Mouse (Mus musculus): Measurements from ENCODE around the gene Plcl1. TPM values are rescaled to one million over a fixed set of nuclear protein-coding genes. Genes with fewer than 3 reads are reported as not detected.

The Plcl1 gene
- polyA plus RNA-seq, 1 experiment: 0.58 TPM

DNA sequence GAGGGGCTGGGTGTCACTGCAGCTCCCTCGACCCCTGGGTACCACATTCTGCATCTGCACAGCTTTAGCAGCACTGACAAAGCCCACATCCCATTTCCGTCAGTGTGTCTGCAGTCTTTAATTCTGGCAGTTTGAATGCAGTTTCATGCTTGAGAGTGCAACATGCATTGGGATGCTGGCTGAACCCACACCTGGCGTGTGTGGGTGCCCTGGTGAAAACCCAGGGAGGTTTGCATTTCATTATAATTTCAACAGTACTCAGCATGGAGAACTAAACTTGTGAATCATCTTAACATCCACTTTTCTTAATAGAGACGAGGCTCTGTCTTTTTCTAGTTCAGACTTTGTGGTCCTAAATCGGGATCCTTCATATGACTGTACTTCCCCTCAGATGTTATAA lies 261.1 kb downstream of the Plcl1 start:
- Histone ChIP-seq H3K27ac (ENCODE audit: insufficient read depth, low read depth, low read length) (no peak overlapping the region), H3K4me3 (ENCODE audit: insufficient read depth, low read length) (no peak overlapping the region), H3K4me1 (ENCODE audit: control insufficient read depth, insufficient read depth, low read length) (peaks cover 2% of the 10 kb centered on the region; the same call in 1 of the 2 replicates)
- TF ChIP-seq CTCF (IDR thresholded peaks at IDR 0.05; ENCODE audit: low read depth, low read length): no peak
- TF ChIP-seq POLR2A (IDR thresholded peaks at IDR 0.05; ENCODE audit: borderline replicate concordance, low read depth, low read length): no peak

GRCm38 (mm10) chr1:55668622-55669237 lies 263.0 kb downstream of the Plcl1 start:
- H3K4me1 ChIP-seq (ENCODE audit: control insufficient read depth, insufficient read depth, low read length): peaks cover 2% of the 10 kb centered on the region; the same call in 1 of the 2 replicates
- no peak overlapping the region for H3K4me3 ChIP-seq (ENCODE audit: insufficient read depth, low read length)
- no peak for TF ChIP-seq POLR2A (IDR thresholded peaks at IDR 0.05; ENCODE audit: borderline replicate concordance, low read depth, low read length)
- no peak for TF ChIP-seq CTCF (IDR thresholded peaks at IDR 0.05; ENCODE audit: low read depth, low read length)
- no peak overlapping the region for H3K27ac ChIP-seq (ENCODE audit: insufficient read depth, low read depth, low read length)

DNA sequence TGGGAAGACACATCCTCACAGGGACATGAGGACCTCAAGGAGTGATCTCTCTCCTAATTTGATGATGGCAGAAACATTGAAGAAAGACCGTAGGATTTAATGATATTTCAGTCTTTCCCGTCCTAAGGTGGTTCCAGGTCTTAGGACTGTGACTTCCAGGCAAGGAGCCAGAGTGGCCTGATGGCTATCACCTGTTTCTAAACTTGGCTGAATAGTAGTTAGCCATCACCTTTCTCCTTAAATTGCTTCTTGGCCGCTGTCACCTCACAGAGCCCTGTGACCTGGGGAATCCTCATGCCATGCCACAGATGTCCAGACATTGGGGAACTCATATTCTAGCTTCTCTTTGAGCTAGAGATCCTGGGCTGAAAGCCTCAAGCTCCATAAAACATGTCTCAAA lies 277.0 kb downstream of the Plcl1 start:
- Histone ChIP-seq H3K4me3 (ENCODE audit: insufficient read depth, low read length) (no peak overlapping the region), H3K27ac (ENCODE audit: insufficient read depth, low read depth, low read length) (no peak overlapping the region), H3K4me1 (ENCODE audit: control insufficient read depth, insufficient read depth, low read length) (no peaks in the 10 kb centered on the region)
- no peak for TF ChIP-seq POLR2A (IDR thresholded peaks at IDR 0.05; ENCODE audit: borderline replicate concordance, low read depth, low read length)
- no peak for TF ChIP-seq CTCF (IDR thresholded peaks at IDR 0.05; ENCODE audit: low read depth, low read length)

DNA sequence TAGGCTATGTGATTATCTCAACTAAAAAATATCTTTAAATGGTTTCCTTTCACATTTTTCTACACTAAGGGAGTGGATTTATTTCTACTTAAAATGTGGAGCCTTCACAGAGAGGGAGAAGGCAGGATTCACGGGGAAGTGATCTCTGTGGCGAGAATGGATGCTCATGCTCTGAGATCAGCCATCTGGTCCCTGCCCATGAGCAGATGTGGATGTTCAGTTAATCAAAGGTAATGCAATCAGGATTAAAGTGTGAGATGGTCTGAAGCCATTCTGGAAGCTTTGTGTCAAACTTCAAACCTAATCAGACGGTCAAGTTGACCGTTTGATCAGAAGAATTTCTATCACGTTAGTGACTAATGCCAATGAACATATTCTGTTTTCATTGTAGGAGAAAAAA lies 280.5 kb downstream of the Plcl1 start:
- no peak overlapping the region for H3K27ac ChIP-seq (ENCODE audit: insufficient read depth, low read depth, low read length)
- no peak overlapping the region for H3K4me3 ChIP-seq (ENCODE audit: insufficient read depth, low read length)
- H3K4me1 ChIP-seq (ENCODE audit: control insufficient read depth, insufficient read depth, low read length): no peaks in the 10 kb centered on the region
- TF ChIP-seq CTCF (IDR thresholded peaks at IDR 0.05; ENCODE audit: low read depth, low read length) (no peak), POLR2A (IDR thresholded peaks at IDR 0.05; ENCODE audit: borderline replicate concordance, low read depth, low read length) (no peak)

- Histone ChIP-seq H3K4me3 (ENCODE audit: insufficient read depth, low read length) (no peak overlapping the region), H3K27ac (ENCODE audit: insufficient read depth, low read depth, low read length) (no peak overlapping the region), H3K4me1 (ENCODE audit: control insufficient read depth, insufficient read depth, low read length) (no peaks in the 10 kb centered on the region)
- TF ChIP-seq POLR2A (IDR thresholded peaks at IDR 0.05; ENCODE audit: borderline replicate concordance, low read depth, low read length) (no peak), CTCF (IDR thresholded peaks at IDR 0.05; ENCODE audit: low read depth, low read length) (no peak)
Measured at GRCm38 (mm10) chr1:55693636-55694220, 288.0 kb downstream of the Plcl1 start.

DNA sequence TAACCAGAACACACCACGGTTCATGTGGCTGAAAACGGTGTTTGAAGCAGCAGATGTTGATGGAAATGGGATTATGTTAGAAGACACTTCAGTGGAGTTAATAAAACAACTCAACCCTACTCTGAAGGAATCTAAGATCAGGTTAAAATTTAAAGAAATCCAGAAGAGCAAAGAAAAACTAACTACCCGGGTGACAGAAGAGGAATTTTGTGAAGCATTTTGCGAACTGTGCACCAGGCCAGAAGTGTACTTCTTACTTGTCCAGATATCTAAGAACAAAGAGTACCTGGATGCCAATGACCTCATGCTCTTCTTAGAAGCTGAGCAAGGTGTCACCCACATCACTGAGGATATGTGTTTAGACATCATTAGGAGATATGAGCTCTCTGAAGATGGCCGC lies 290.5 kb downstream of the Plcl1 start:
- TF ChIP-seq CTCF (IDR thresholded peaks at IDR 0.05; ENCODE audit: low read depth, low read length): no peak
- no peak for TF ChIP-seq POLR2A (IDR thresholded peaks at IDR 0.05; ENCODE audit: borderline replicate concordance, low read depth, low read length)
- H3K4me3 ChIP-seq (ENCODE audit: insufficient read depth, low read length): no peak overlapping the region
- H3K27ac ChIP-seq (ENCODE audit: insufficient read depth, low read depth, low read length): no peak overlapping the region
- no peaks in the 10 kb centered on the region for H3K4me1 ChIP-seq (ENCODE audit: control insufficient read depth, insufficient read depth, low read length)

- TF ChIP-seq CTCF (IDR thresholded peaks at IDR 0.05; ENCODE audit: low read depth, low read length) (no peak), POLR2A (IDR thresholded peaks at IDR 0.05; ENCODE audit: borderline replicate concordance, low read depth, low read length) (no peak)
Measured at GRCm38 (mm10) chr1:55699393-55699970, 293.8 kb downstream of the Plcl1 start.

DNA sequence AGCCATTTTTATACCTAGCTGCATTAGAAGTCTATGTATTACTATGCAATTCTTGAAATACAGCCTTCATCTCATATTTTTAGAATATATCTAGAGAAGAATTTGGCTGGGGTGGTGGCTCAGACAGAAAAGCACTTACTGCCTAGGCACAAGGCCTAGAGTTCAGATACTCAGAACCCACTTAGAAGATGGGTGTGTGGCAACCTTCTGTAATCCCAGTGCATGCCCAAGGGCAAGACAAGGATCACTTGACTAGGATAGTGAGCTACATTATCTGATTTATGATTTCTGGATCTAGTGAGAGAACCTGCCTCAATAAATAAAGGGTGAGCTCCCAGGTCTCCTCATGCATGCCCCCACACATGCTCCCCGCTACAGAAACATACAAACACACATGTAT lies 294.3 kb downstream of the Plcl1 start:
- Histone ChIP-seq H3K27ac (ENCODE audit: insufficient read depth, low read depth, low read length) (no peak overlapping the region), H3K4me3 (ENCODE audit: insufficient read depth, low read length) (no peak overlapping the region), H3K4me1 (ENCODE audit: control insufficient read depth, insufficient read depth, low read length) (no peaks in the 10 kb centered on the region)
- TF ChIP-seq CTCF (IDR thresholded peaks at IDR 0.05; ENCODE audit: low read depth, low read length): no peak

More at GRCm38 (mm10) chr1:55699393-55699970, 293.8 kb downstream of the Plcl1 start:
- H3K27ac ChIP-seq (ENCODE audit: insufficient read depth, low read depth, low read length): no peak overlapping the region
- H3K4me3 ChIP-seq (ENCODE audit: insufficient read depth, low read length): no peak overlapping the region
- no peaks in the 10 kb centered on the region for H3K4me1 ChIP-seq (ENCODE audit: control insufficient read depth, insufficient read depth, low read length)

- no peak for TF ChIP-seq POLR2A (IDR thresholded peaks at IDR 0.05; ENCODE audit: borderline replicate concordance, low read depth, low read length)
- no peak for TF ChIP-seq CTCF (IDR thresholded peaks at IDR 0.05; ENCODE audit: low read depth, low read length)
- no peaks in the 10 kb centered on the region for H3K4me1 ChIP-seq (ENCODE audit: control insufficient read depth, insufficient read depth, low read length)
- H3K27ac ChIP-seq (ENCODE audit: insufficient read depth, low read depth, low read length): no peak overlapping the region
- H3K4me3 ChIP-seq (ENCODE audit: insufficient read depth, low read length): no peak overlapping the region
Measured at GRCm38 (mm10) chr1:55700726-55701125, 295.0 kb downstream of the Plcl1 start.

DNA sequence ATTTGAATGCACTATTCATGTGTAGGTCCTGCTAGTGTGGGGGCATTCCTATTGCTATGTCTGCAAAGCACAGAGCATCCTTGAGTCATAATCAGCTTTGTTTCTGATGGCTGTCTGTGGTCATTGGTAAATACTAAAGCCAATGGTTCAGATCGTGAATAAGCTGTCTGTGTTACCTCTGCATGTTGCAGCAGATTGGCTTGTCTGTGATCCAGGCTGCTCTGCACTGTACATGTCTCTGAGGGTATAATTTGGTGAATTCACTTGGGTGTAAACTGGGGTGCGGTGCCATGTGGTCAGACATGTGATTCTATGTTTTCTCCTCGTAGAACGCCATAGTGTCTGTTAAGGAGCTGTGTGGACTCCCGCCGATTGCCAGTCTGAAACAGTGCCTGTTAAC lies 295.9 kb downstream of the Plcl1 start:
- Histone ChIP-seq H3K27ac (ENCODE audit: insufficient read depth, low read depth, low read length) (no peak overlapping the region), H3K4me1 (ENCODE audit: control insufficient read depth, insufficient read depth, low read length) (no peaks in the 10 kb centered on the region), H3K4me3 (ENCODE audit: insufficient read depth, low read length) (no peak overlapping the region)
- TF ChIP-seq CTCF (IDR thresholded peaks at IDR 0.05; ENCODE audit: low read depth, low read length) (no peak), POLR2A (IDR thresholded peaks at IDR 0.05; ENCODE audit: borderline replicate concordance, low read depth, low read length) (no peak)
